Mouse (Mus musculus) retina, adult 2 months (tissue): ENCODE measurements around the gene Ap3m1.

Experiments
- DNase-seq: peaks from one replicate; pipeline ENCODE4 v3.0.0-alpha.2; 2012; ENCODE audit warnings: low read depth, low spot score

Gene Ap3m1

GRCm38 (mm10) chr14:21073981-21074380 lies 21.7 kb upstream of the Ap3m1 start:
- DNase-seq: no peak

GRCm38 (mm10) chr14:21069594-21069993 lies 17.3 kb upstream of the Ap3m1 start:
- no peak for DNase-seq

GRCm38 (mm10) chr14:21065490-21066162 lies 13.3 kb upstream of the Ap3m1 start:
- no peak for DNase-seq

- DNase-seq: no peak
These were observed 12.0 kb upstream of the Ap3m1 start for GRCm38 (mm10) chr14:21064321-21064720.

- DNase-seq: no peak
These were observed 10.6 kb upstream of the Ap3m1 start for GRCm38 (mm10) chr14:21062766-21063513.

- no peak for DNase-seq
These were observed 6.7 kb upstream of the Ap3m1 start for GRCm38 (mm10) chr14:21058972-21059371.

- no peak for DNase-seq
These were observed 1.3 kb upstream of the Ap3m1 start for GRCm38 (mm10) chr14:21053586-21053985.

- DNase-seq: no peak
These were observed 843 bp upstream of the Ap3m1 start for GRCm38 (mm10) chr14:21053151-21053550.

GRCm38 (mm10) chr14:21052781-21053130 lies 448 bp upstream of the Ap3m1 start:
- no peak for DNase-seq

- DNase-seq: peak; percentile 23
These were observed 762 bp downstream of the Ap3m1 start for GRCm38 (mm10) chr14:21051380-21052111.

- DNase-seq: no peak
These were observed 1.6 kb downstream of the Ap3m1 start for GRCm38 (mm10) chr14:21050734-21051133.

GRCm38 (mm10) chr14:21048879-21049278 lies 3.4 kb downstream of the Ap3m1 start:
- DNase-seq: no peak

- DNase-seq: no peak
These were observed 4.5 kb downstream of the Ap3m1 start for GRCm38 (mm10) chr14:21047840-21048239.

GRCm38 (mm10) chr14:21039623-21040022 lies 12.7 kb downstream of the Ap3m1 start:
- DNase-seq: no peak

GRCm38 (mm10) chr14:21039077-21039476 lies 13.2 kb downstream of the Ap3m1 start:
- DNase-seq: no peak

GRCm38 (mm10) chr14:21034791-21035190 lies 17.5 kb downstream of the Ap3m1 start:
- DNase-seq: no peak

GRCm38 (mm10) chr14:21034271-21034670 lies 18.0 kb downstream of the Ap3m1 start:
- DNase-seq: no peak

- DNase-seq: no peak
These were observed 20.4 kb downstream of the Ap3m1 start for GRCm38 (mm10) chr14:21031783-21032511.

- no peak for DNase-seq
These were observed 23.2 kb downstream of the Ap3m1 start for GRCm38 (mm10) chr14:21029025-21029659.

GRCm38 (mm10) chr14:21027542-21027941 lies 24.8 kb downstream of the Ap3m1 start:
- DNase-seq: no peak

GRCm38 (mm10) chr14:21020435-21020834 lies 31.9 kb downstream of the Ap3m1 start:
- DNase-seq: no peak
